Mouse (Mus musculus) cortical plate, adult 2 months (tissue): Measurements from ENCODE around the gene Urod.

Source experiments
- CTCF ChIP-seq: fragments of 200-500 bp; IDR thresholded peaks from 2 replicates; pipeline ENCODE4 v1.5.1; 2011; ENCODE audit warnings: mild to moderate bottlenecking, control low read depth, low read length; ENCODE audit not compliant: insufficient read depth; ENCODE audit errors: extremely low read depth
- POLR2A ChIP-seq: fragments of 200-500 bp; IDR thresholded peaks from 2 replicates; pipeline ENCODE4 v1.6.1; 2011; ENCODE audit warnings: mild to moderate bottlenecking, low read length, control low read depth; ENCODE audit not compliant: insufficient read depth; ENCODE audit errors: extremely low read depth

DNA sequence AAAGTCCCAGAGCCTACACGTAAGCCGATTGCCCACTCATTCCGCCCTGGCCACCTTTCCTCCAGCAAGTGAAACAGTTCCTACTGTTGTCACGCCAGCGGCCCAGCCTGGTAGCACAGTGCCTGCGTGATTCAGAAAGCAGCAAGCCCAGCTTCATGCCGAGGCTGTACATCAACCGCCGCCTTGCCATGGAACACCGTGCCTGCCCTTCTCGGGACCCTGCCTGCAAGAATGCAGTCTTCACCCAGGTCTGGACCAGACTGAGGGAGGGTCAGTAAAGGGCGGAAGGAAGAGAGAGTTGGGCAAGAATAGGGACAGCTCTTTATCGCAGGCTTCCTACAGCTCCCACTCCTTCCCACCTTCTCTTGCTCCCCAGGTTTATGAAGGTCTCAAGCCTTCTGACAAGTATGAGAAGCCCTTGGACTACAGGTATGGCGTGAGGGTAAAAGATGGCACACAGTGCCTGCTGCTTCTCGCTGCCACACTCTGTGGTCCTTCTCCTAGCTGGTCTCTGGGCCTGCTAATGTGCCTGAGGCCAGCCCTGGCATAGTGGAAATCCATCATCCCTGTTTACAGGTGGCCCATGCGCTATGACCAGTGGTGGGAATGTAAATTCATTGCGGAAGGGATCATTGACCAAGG, 5.4 kb upstream of the Urod start:
- TF ChIP-seq CTCF (no peak), POLR2A (no peak)
